Mouse (Mus musculus) neural tube, embryonic 15.5 days (tissue): Measurements from ENCODE around the gene Ankfn1. TPM values are rescaled to one million over a fixed set of nuclear protein-coding genes. Genes with fewer than 3 reads are reported as not detected.

Experiments used
- ATAC-seq: fragments of 200-750 bp; cut with Nextera tagmentation; 2 replicates; pipeline ENCODE4 v1.8.0; 2017; ENCODE audit warnings: mild to moderate bottlenecking, moderate TSS enrichment, moderate library complexity; ENCODE audit not compliant: low FRiP score
- H3K27ac ChIP-seq: fragments of 300-500 bp; sonication (generic); replicated peaks from 2 replicates; pipeline ENCODE4 v1.5.1; 2015; ENCODE audit warnings: mild to moderate bottlenecking, inconsistent platforms
- H3K27me3 ChIP-seq: fragments of 300-500 bp; sonication (generic); replicated peaks from 2 replicates; pipeline ENCODE4 v1.6.1; 2015; ENCODE audit warnings: inconsistent platforms
- H3K36me3 ChIP-seq: fragments of 300-500 bp; sonication (generic); 2 replicates; pipeline ENCODE4 v1.6.1; 2015; ENCODE audit warnings: inconsistent platforms
- H3K4me1 ChIP-seq: fragments of 300-500 bp; sonication (generic); 2 replicates; pipeline ENCODE4 v1.6.1; 2015; ENCODE audit warnings: inconsistent platforms
- H3K4me2 ChIP-seq: fragments of 300-500 bp; sonication (generic); 2 replicates; pipeline ENCODE4 v1.6.1; 2015; ENCODE audit warnings: inconsistent platforms, mild to moderate bottlenecking, moderate library complexity
- H3K4me3 ChIP-seq: fragments of 300-500 bp; sonication (generic); replicated peaks from 2 replicates; pipeline ENCODE4 v1.5.1; 2015; ENCODE audit warnings: mild to moderate bottlenecking, inconsistent platforms
- H3K9ac ChIP-seq: fragments of 300-500 bp; sonication (generic); replicated peaks from 2 replicates; pipeline ENCODE4 v1.6.1; 2015; ENCODE audit warnings: mild to moderate bottlenecking, inconsistent platforms
- H3K9me3 ChIP-seq: fragments of 300-500 bp; sonication (generic); replicated peaks from 2 replicates; pipeline ENCODE4 v1.6.1; 2016; ENCODE audit warnings: inconsistent platforms
- WGBS: fragments of 180-500 bp; shearing (Covaris S2); methylation state at CpG from one replicate; pipeline ENCODE4 v1.1.7; 2015; ENCODE audit warnings: mixed read lengths; 5-methylcytosine and 5-hydroxymethylcytosine counted together
- polyA plus RNA-seq: library from polyadenylated mRNA; unstranded; fragments of >200 nt; fragmentation: Nextera tagmentation; extraction: Ambion mirVana; gene quantifications from 2 replicates; pipeline ENCODE4 v1.2.1, GENCODE M21; 2015

Ankfn1 gene
- polyA plus RNA-seq, 1 experiment from 2014 or later, result 4.6 TPM

DNA sequence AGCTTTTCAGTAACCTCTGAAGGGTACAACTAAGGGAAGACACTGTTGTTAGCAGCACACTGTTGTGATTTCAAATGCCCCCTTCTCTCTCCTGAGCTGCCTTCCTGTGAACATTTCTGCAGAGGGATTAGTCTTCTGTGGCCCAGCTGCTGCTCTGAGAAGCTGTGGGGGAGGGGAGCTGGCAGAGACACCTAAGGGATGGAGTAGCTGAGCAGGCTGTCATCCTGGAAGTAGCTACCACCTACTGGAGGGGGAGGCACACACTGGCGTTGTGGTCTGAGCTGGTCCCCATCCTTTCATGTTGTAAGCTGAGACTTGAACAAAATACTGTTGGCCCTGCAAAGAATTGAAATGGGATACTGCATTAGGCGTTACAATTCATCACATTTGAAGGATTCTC lies 324.6 kb downstream of the Ankfn1 start:
- no peaks in the 10 kb centered on the region for H3K36me3 ChIP-seq
- 0 out of 2 replicates have a peak, but pooled peaks cover under 1% of the 10 kb centered on the region for H3K4me1 ChIP-seq
- 33% methylated on average over 2 of the region's 2 CpGs for WGBS
- no peak overlapping the region for H3K9ac ChIP-seq
- no peak overlapping the region for H3K4me3 ChIP-seq
- no peak overlapping the region for H3K4me2 ChIP-seq
- no peaks in the 10 kb centered on the region for H3K9me3 ChIP-seq
- H3K27me3 ChIP-seq, result no peaks in the 10 kb centered on the region
- ATAC-seq, result no peak
- no peak overlapping the region for H3K27ac ChIP-seq

DNA sequence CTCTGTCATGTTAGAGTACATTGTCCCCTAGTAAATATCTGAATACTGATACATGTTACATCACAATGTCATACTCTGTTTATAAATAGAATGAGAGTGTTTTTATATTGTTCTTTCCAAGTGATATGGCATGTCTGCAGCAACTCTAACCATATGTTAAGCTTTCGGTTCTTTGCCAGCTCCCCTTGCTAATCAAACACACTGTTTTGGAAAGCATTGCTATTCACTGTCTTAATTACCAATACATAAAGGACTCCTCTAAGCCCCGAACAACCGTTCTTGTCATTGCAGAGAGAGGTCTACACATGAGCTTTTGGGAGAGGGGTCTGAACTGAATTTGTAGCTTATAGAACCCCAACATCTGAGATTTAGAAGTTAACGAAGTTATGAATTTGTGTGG lies 327.0 kb downstream of the Ankfn1 start:
- Histone ChIP-seq H3K4me1 (peaks cover 5% of the 10 kb centered on the region; the same call in 1 of the 2 replicates), H3K27me3 (no peaks in the 10 kb centered on the region), H3K9me3 (no peaks in the 10 kb centered on the region), H3K27ac (no peak overlapping the region), H3K9ac (no peak overlapping the region), H3K4me2 (no peak overlapping the region), H3K36me3 (no peaks in the 10 kb centered on the region), H3K4me3 (no peak overlapping the region)
- no peak for ATAC-seq
- WGBS, result 77% methylated on average over 4 of the region's 4 CpGs

DNA sequence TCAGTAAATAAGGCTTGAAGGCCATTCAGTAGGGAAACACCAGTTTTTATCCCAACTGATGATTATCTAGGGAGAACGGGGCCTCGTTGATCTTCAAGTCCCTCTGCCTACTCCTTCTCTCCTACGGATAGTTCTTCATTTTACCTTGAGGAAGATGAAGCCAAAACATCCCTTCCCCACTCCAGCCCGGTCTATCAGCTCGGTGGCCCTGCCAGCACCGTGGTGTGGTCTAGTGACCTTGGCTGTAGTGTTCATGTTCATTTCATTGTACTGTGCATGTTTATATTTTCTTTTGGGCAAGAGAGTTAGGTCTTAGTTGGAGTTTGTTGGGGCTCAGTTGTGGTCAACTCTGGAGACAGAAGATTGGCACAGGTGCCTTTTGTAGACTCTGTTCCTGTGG lies 328.5 kb downstream of the Ankfn1 start:
- 86% methylated on average over 6 of the region's 6 CpGs for WGBS
- Histone ChIP-seq H3K27me3 (no peaks in the 10 kb centered on the region), H3K27ac (no peak overlapping the region), H3K36me3 (no peaks in the 10 kb centered on the region), H3K9me3 (no peaks in the 10 kb centered on the region), H3K9ac (no peak overlapping the region), H3K4me3 (no peak overlapping the region), H3K4me2 (no peak overlapping the region), H3K4me1 (peaks cover 5% of the 10 kb centered on the region; the same call in 1 of the 2 replicates)
- no peak for ATAC-seq

DNA sequence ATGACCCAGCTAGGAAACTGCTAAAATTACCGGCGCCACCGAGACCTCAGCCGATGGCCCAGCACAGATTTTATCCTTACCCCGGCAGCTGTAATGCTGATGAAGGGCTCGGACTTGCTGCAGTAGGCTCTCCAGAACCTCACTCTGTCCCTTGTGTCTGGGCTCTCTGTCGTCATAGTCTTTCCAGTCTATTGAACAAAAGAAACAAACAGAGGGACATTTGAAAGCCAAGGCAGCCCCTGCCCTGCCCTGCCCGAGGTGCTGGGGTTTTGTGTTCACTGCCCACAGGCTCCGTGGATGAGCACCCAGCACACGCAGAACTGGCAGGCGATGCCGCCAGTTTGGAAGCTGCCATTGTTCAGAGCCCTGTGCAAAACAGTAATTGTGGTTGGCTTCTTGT lies 330.0 kb downstream of the Ankfn1 start:
- peaks cover 5% of the 10 kb centered on the region; the same call in 1 of the 2 replicates for H3K4me1 ChIP-seq
- no peak overlapping the region for H3K4me3 ChIP-seq
- H3K36me3 ChIP-seq, result no peaks in the 10 kb centered on the region
- H3K9ac ChIP-seq, result no peak overlapping the region
- no peak overlapping the region for H3K4me2 ChIP-seq
- ATAC-seq, result no peak
- no peak overlapping the region for H3K27ac ChIP-seq
- no peaks in the 10 kb centered on the region for H3K9me3 ChIP-seq
- 63% methylated on average over 12 of the region's 12 CpGs for WGBS
- no peaks in the 10 kb centered on the region for H3K27me3 ChIP-seq

DNA sequence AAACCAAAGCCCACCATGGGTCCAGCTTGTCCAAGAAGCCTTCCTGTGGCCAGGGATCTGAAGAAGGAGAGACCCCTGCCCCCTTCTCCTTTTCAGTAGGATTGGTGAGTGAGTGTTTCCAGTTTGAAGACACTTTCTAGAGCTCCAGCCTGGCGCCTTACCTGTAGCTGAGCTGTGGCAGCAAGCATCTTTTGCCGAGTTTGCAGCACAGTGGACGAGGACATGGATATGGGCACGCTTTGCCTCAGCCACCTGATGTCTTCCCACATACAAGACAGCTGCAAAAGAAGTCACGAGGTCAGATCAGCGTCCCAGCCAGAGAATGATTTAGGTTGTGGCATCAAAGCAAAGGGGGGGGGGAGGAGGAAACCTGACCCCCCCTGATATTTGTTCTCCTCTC lies 336.9 kb downstream of the Ankfn1 start:
- Histone ChIP-seq H3K4me1 (no peaks in the 10 kb centered on the region), H3K4me3 (no peak overlapping the region), H3K36me3 (no peaks in the 10 kb centered on the region), H3K27me3 (no peaks in the 10 kb centered on the region), H3K9me3 (no peaks in the 10 kb centered on the region), H3K27ac (no peak overlapping the region), H3K4me2 (no peak overlapping the region), H3K9ac (no peak overlapping the region)
- no peak for ATAC-seq
- 79% methylated on average over 6 of the region's 6 CpGs for WGBS

DNA sequence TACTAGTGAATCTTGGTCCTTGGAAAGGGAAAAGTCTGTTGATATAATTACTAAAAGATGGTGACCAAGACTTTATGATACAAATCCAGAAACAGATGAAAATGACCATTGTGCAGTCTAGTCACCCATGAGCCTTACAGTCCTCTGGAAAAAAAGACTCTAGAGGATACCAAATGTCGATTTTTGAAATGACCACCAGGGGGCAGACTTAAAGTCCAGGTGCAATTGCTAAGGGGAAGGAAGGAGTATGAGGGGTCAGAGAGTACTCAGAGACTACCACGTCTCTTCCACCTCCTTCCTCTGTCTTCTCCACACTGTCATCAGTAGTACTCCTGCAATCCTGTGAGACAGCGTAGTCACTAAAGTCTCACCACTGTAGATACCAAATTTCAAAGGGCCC lies 353.1 kb downstream of the Ankfn1 start:
- Histone ChIP-seq H3K27me3 (no peaks in the 10 kb centered on the region), H3K4me2 (no peak overlapping the region), H3K4me3 (no peak overlapping the region), H3K9me3 (no peaks in the 10 kb centered on the region), H3K4me1 (no peaks in the 10 kb centered on the region), H3K36me3 (no peaks in the 10 kb centered on the region), H3K9ac (no peak overlapping the region), H3K27ac (no peak overlapping the region)
- WGBS, result 57% methylated on average over 3 of the region's 3 CpGs
- no peak for ATAC-seq

DNA sequence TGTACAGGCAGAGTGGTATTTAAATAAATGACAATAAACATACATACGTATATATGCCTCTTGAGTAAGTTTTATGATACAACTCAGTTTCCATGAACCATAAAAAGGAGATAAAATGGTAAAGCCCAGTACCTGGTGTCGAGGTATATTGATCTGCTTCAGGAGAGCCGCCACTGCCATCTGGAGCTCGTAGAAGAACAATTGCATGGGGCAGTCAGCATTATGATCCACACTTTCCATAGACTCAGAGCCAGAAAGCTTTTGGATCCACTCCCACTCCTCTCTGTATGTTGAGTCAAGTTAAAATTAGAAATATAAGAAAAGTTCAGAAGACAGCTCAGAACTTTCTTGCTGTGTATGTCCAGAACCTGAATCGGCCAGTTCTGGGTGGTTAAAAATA lies 354.8 kb downstream of the Ankfn1 start:
- WGBS, result 87% methylated on average over 5 of the region's 5 CpGs
- H3K4me2 ChIP-seq, result no peak overlapping the region
- no peak overlapping the region for H3K27ac ChIP-seq
- no peaks in the 10 kb centered on the region for H3K36me3 ChIP-seq
- no peak for ATAC-seq
- no peak overlapping the region for H3K4me3 ChIP-seq
- H3K4me1 ChIP-seq, result no peaks in the 10 kb centered on the region
- H3K27me3 ChIP-seq, result no peaks in the 10 kb centered on the region
- H3K9me3 ChIP-seq, result no peaks in the 10 kb centered on the region
- H3K9ac ChIP-seq, result no peak overlapping the region

DNA sequence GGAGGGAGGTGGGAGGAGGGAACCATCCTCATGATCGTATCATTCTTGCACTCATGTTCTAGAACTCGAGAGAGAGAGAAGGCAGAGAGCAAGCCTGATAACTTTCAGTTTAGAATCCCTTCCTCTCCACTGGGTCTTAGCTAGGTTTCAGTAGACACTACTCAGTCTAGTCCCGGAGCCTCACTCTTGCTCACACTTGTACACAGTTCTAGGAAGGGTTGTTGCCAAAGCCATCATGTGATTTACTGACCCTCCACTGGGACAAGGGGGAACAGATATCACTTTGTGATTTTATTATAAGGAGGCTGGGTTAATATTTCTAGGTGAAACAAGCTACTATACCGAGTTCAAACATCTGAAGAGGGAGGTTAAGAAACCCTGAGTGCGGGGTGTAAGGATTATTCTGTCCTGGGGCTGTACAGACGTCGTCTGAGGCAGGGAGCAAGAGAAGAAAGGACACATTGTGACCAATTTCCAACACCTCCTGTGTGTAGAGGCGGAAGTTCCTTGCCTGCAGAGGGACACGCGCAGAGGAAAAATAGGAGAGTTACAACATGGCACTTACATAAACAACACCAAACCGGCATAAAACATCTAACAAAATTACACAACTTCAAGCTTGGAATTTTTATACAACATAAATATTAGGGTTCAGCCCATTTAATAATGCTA lies 356.6 kb downstream of the Ankfn1 start:
- Histone ChIP-seq H3K27me3 (no peaks in the 10 kb centered on the region), H3K9ac (no peak overlapping the region), H3K4me1 (no peaks in the 10 kb centered on the region), H3K27ac (no peak overlapping the region), H3K4me3 (no peak overlapping the region), H3K9me3 (no peaks in the 10 kb centered on the region), H3K36me3 (no peaks in the 10 kb centered on the region), H3K4me2 (no peak overlapping the region)
- ATAC-seq, result no peak
- WGBS, result 76% methylated on average over 11 of the region's 11 CpGs

DNA sequence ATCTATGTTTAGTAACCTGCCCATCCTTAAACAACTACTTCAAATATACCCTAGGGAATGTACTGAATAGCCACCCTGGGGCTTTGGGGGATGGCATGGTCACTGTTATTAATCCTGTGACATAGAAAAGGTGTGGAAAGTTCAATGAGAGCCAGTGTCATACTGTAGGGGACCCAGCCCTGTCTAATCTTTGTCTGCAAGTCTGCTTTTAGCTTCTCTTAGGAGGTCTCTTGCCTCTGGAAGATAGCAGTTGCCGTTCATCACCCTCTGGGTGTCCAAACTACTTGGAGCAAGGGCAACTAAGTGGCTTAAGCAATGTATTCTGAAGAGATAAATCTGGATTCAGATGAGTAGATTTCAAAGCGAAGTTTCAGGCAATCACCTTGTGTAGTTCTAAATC lies 357.6 kb downstream of the Ankfn1 start:
- Histone ChIP-seq H3K27ac (no peak overlapping the region), H3K27me3 (no peaks in the 10 kb centered on the region), H3K9ac (no peak overlapping the region), H3K4me2 (no peak overlapping the region), H3K36me3 (no peaks in the 10 kb centered on the region), H3K4me1 (no peaks in the 10 kb centered on the region), H3K9me3 (no peaks in the 10 kb centered on the region), H3K4me3 (no peak overlapping the region)
- 91% methylated on average over 2 of the region's 2 CpGs for WGBS
- no peak for ATAC-seq

DNA sequence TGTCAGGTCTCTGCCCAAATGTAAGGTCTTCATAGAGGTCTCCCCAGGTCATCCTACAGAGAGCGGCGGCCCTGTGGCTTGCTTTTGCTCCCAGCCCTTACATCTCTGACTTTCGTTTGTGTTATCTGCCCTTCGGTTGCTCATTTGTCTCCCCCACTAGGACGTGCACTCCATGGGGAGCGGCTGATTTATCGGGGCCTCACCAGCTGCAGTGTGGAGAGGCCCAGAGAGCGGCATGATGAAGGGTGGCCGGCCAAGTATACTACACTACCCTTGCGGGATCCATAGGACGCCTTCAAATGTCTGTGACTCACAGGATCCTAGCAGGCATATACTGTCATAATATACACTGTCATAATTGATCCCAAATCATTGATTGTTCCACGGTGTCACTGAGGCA lies 358.8 kb downstream of the Ankfn1 start:
- 74% methylated on average over 12 of the region's 12 CpGs for WGBS
- Histone ChIP-seq H3K4me3 (no peak overlapping the region), H3K9me3 (no peaks in the 10 kb centered on the region), H3K27ac (no peak overlapping the region), H3K4me1 (no peaks in the 10 kb centered on the region), H3K9ac (no peak overlapping the region), H3K4me2 (no peak overlapping the region), H3K36me3 (no peaks in the 10 kb centered on the region), H3K27me3 (no peaks in the 10 kb centered on the region)
- ATAC-seq, result no peak

DNA sequence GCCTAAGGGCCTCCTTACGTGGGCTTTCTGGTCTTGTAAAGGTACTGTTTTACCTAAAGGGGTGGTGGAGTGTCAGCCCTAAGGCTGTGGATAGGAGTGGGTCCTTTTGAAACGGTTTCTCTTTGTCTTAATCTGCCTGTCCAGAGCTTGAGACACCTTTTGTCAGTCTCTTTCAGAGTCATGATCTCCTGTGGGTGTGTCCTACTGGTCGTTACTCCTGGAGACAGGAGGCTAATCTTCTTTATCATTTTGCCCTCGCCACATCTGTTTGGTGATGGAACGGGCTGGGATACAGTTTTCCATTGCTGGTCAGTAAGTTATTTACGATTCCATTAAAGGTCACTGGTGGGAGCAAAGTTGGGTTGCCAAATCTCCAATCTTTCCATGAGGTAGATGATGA lies 360.7 kb downstream of the Ankfn1 start:
- Histone ChIP-seq H3K4me1 (peaks cover 1% of the 10 kb centered on the region; the same call in 1 of the 2 replicates), H3K36me3 (no peaks in the 10 kb centered on the region), H3K27ac (no peak overlapping the region), H3K27me3 (no peaks in the 10 kb centered on the region), H3K9ac (no peak overlapping the region), H3K9me3 (no peaks in the 10 kb centered on the region), H3K4me2 (no peak overlapping the region), H3K4me3 (no peak overlapping the region)
- 82% methylated on average over 6 of the region's 6 CpGs for WGBS
- no peak for ATAC-seq

DNA sequence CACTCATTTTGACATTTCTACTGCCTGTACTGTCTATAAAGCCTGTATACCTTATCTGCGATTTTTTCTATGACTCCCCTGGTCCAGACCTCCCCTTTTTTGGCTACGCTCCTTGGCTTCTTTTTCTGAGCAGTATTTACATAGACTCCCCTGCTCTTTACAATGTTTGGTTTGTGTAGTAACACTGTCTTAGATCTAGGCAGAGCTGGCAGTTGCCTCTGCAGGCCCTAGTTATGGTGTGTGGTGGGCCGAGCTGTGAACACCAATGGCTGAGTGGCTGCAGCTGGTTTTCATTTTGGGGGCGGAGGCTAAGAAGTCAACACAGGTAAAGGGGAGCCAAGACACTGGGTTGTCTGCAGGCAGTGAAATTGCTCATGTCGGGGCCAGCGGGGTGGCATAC lies 368.7 kb downstream of the Ankfn1 start:
- Histone ChIP-seq H3K4me1 (peaks cover 2% of the 10 kb centered on the region; the same call in 1 of the 2 replicates), H3K4me2 (no peak overlapping the region), H3K4me3 (no peak overlapping the region), H3K9ac (no peak overlapping the region), H3K27me3 (no peaks in the 10 kb centered on the region), H3K27ac (no peak overlapping the region), H3K9me3 (no peaks in the 10 kb centered on the region), H3K36me3 (no peaks in the 10 kb centered on the region)
- 88% methylated on average over 6 of the region's 6 CpGs for WGBS
- ATAC-seq, result no peak
